Mouse (Mus musculus) hindbrain, postnatal 0 days (tissue): ENCODE data around the gene Cggbp1. TPM values are rescaled to one million over a fixed set of nuclear protein-coding genes. Genes with fewer than 3 reads are reported as not detected.

Source experiments
- ATAC-seq: fragments of 200-750 bp; cut with Nextera tagmentation; 2 replicates; pipeline ENCODE4 v1.8.0; 2017; ENCODE audit warnings: mild to moderate bottlenecking, moderate TSS enrichment, moderate library complexity
- DNase-seq: peaks from one replicate; pipeline ENCODE4 v3.0.0-alpha.2; 2015; ENCODE audit warnings: low spot score
- H3K27ac ChIP-seq: fragments of 300-500 bp; sonication (generic); 2 replicates; pipeline ENCODE4 v1.5.1; 2014; ENCODE audit warnings: mild to moderate bottlenecking
- H3K27me3 ChIP-seq: fragments of 300-500 bp; sonication (generic); 2 replicates; pipeline ENCODE4 v1.6.1; 2014; ENCODE audit warnings: low read length, mixed read lengths; ENCODE audit not compliant: insufficient read depth
- H3K36me3 ChIP-seq: fragments of 300-500 bp; sonication (generic); 2 replicates; pipeline ENCODE4 v1.6.1; 2014; ENCODE audit warnings: low read length, mixed read lengths; ENCODE audit not compliant: insufficient read depth
- H3K4me1 ChIP-seq: fragments of 300-500 bp; sonication (generic); 2 replicates; pipeline ENCODE4 v1.6.1; 2014; ENCODE audit warnings: antibody characterized with exemption, low read length, mixed read lengths; ENCODE audit not compliant: insufficient read depth
- H3K4me2 ChIP-seq: fragments of 300-500 bp; sonication (generic); 2 replicates; pipeline ENCODE4 v1.6.1; 2014; ENCODE audit warnings: low read depth, mild to moderate bottlenecking, low read length, moderate library complexity, mixed read lengths
- H3K4me3 ChIP-seq: fragments of 300-500 bp; sonication (generic); 2 replicates; pipeline ENCODE4 v1.5.1; 2014; ENCODE audit warnings: low read length
- H3K9ac ChIP-seq: fragments of 300-500 bp; sonication (generic); replicated peaks from 2 replicates; pipeline ENCODE4 v1.6.1; 2014; ENCODE audit warnings: mild to moderate bottlenecking, low read length, moderate library complexity, mixed read lengths
- H3K9me3 ChIP-seq: fragments of 300-500 bp; sonication (generic); 2 replicates; pipeline ENCODE4 v1.6.1; 2016; ENCODE audit warnings: low read length, mixed read lengths
- CTCF ChIP-seq: IDR thresholded peaks from 2 replicates; pipeline ENCODE4 v1.5.1; 2016; ENCODE audit warnings: antibody characterized with exemption, control low read depth, low read depth
- WGBS: fragments of 180-500 bp; shearing (Covaris S2); extraction: QIAGEN DNeasy Blood & Tissue Kit; methylation state at CpG from one replicate; pipeline ENCODE4 v1.1.7; 2014; 5-methylcytosine and 5-hydroxymethylcytosine counted together
- polyA plus RNA-seq: library from polyadenylated mRNA; unstranded; fragments of >200 nt; fragmentation: Nextera tagmentation; extraction: Ambion mirVana; gene quantifications from 2 replicates; pipeline ENCODE4 v1.2.1, GENCODE M21; 2015
- total RNA-seq: library from RNA; depleted of rRNA; stranded (reverse); fragments of >200 nt; gene quantifications from 2 replicates; pipeline ENCODE4 v1.2.3, GENCODE M21; 2014

Gene Cggbp1
- total and polyA plus RNA-seq, 2 experiments from 2014 or later: 47.1 to 53.0 TPM

- DNase-seq: no peak
Observed at GRCm38 (mm10) chr16:64872296-64872695, 20.5 kb downstream of the Cggbp1 start.

GRCm38 (mm10) chr16:64872841-64873240 is 21.0 kb downstream of the Cggbp1 start:
- TF ChIP-seq CTCF: no peak

More at GRCm38 (mm10) chr16:64872296-64872695, 20.5 kb downstream of the Cggbp1 start:
- Histone ChIP-seq H3K4me2 (no peak overlapping the region), H3K27me3 (no peaks in the 10 kb centered on the region), H3K9ac (no peak overlapping the region), H3K36me3 (no peaks in the 10 kb centered on the region), H3K9me3 (no peaks in the 10 kb centered on the region), H3K4me1 (no peaks in the 10 kb centered on the region), H3K27ac (no peak overlapping the region), H3K4me3 (no peak overlapping the region)
- 25% methylated on average over 3 of the region's 3 CpGs for WGBS
- ATAC-seq: no peak
- no peak for TF ChIP-seq CTCF

GRCm38 (mm10) chr16:64873416-64874305 is 21.9 kb downstream of the Cggbp1 start:
- TF ChIP-seq CTCF: no peak
- Histone ChIP-seq H3K27ac (peak overlapping the region; percentile 74), H3K9me3 (no peaks in the 10 kb centered on the region), H3K9ac (peak overlapping the region; percentile 51), H3K4me2 (peak overlapping the region; percentile 79), H3K36me3 (no peaks in the 10 kb centered on the region), H3K4me1 (no peaks in the 10 kb centered on the region), H3K4me3 (peak overlapping the region; percentile 67), H3K27me3 (no peaks in the 10 kb centered on the region)
- WGBS: 3% methylated on average over 29 of the region's 29 CpGs
- DNase-seq (peak; percentile 69), ATAC-seq (peak; percentile 93)

More at GRCm38 (mm10) chr16:64872841-64873240, 21.0 kb downstream of the Cggbp1 start:
- DNase-seq (no peak), ATAC-seq (no peak)
- Histone ChIP-seq H3K9me3 (no peaks in the 10 kb centered on the region), H3K4me1 (no peaks in the 10 kb centered on the region), H3K9ac (no peak overlapping the region), H3K36me3 (no peaks in the 10 kb centered on the region), H3K4me3 (peak overlapping the region; percentile 67), H3K4me2 (peak overlapping the region; percentile 79), H3K27me3 (no peaks in the 10 kb centered on the region), H3K27ac (no peak overlapping the region)
- WGBS: 5% methylated on average over 7 of the region's 7 CpGs

GRCm38 (mm10) chr16:64875384-64875783 is 23.6 kb downstream of the Cggbp1 start:
- no peaks in the 10 kb centered on the region for H3K4me1 ChIP-seq
- no peaks in the 10 kb centered on the region for H3K27me3 ChIP-seq
- H3K4me3 ChIP-seq: no peak overlapping the region
- 98% methylated on average over 10 of the region's 10 CpGs for WGBS
- H3K9me3 ChIP-seq: no peaks in the 10 kb centered on the region
- H3K9ac ChIP-seq: no peak overlapping the region
- H3K36me3 ChIP-seq: no peaks in the 10 kb centered on the region
- no peak for TF ChIP-seq CTCF
- no peak overlapping the region for H3K27ac ChIP-seq
- ATAC-seq (no peak), DNase-seq (no peak)
- no peak overlapping the region for H3K4me2 ChIP-seq

GRCm38 (mm10) chr16:64875822-64876221 is 24.0 kb downstream of the Cggbp1 start:
- H3K4me2 ChIP-seq: no peak overlapping the region
- DNase-seq (no peak), ATAC-seq (no peak)
- no peak overlapping the region for H3K27ac ChIP-seq
- WGBS: 95% methylated on average over 1 of the region's 1 CpGs
- H3K9me3 ChIP-seq: no peaks in the 10 kb centered on the region
- no peak overlapping the region for H3K9ac ChIP-seq
- no peaks in the 10 kb centered on the region for H3K4me1 ChIP-seq
- H3K27me3 ChIP-seq: no peaks in the 10 kb centered on the region
- H3K36me3 ChIP-seq: no peaks in the 10 kb centered on the region
- no peak overlapping the region for H3K4me3 ChIP-seq
- no peak for TF ChIP-seq CTCF

- Histone ChIP-seq H3K27me3 (no peaks in the 10 kb centered on the region), H3K4me1 (no peaks in the 10 kb centered on the region), H3K9me3 (no peaks in the 10 kb centered on the region), H3K4me2 (no peak overlapping the region), H3K9ac (no peak overlapping the region), H3K4me3 (no peak overlapping the region), H3K27ac (no peak overlapping the region), H3K36me3 (no peaks in the 10 kb centered on the region)
- no peak for TF ChIP-seq CTCF
- ATAC-seq: no peak
- 73% methylated on average over 4 of the region's 4 CpGs for WGBS
- DNase-seq: no peak
Observed at GRCm38 (mm10) chr16:64876631-64877265, 25.0 kb downstream of the Cggbp1 start.
